Mouse (Mus musculus): Measurements from ENCODE around the gene Spesp1.

The Spesp1 gene

DNA sequence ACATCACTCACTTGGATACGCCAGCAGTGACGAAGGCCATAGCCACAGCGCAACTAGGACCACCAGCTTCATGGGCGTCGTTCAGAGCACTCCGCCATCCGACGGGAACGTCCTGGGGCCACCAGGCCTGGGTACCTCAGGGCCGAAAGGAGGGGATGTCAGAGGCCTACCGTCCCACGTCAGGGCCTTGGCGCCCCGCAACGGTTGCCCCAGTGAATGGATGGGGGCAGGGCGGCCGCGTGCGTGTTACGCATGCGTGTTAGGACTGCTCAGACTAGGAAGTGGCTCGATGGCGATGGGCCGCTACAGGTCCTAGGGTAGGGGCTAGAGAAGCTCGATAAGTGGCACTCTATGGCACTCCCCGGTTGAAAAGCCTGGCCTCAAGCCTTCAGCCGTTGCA, at the start of gene Spesp1:
Gene Spesp1 (minus strand): TSS at position 218 of the 400 bp plus-strand sequence.
- DNase-seq (ENCODE audit: low spot score), result peak; percentile 81

DNA sequence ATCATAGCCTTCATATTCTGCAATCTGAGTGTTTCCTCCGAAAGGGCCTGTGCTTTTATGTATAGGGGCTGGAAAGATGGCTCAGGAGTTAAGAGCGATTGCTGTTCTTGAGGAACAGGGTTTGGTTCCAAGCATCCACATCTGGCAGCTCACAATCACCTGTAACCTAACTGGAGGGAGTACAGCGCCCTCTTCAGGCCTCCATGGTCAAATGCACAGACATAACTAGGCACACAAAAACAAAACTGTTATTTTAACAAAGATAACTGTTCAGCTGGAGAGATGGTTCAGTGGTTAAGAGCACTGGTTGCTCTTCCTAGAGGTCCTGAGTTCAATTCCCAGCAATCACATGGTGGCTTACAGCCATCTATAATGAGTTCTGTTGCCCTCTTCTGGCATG, 44.0 kb upstream of the Spesp1 start:
- no peak for DNase-seq (ENCODE audit: low spot score)

DNA sequence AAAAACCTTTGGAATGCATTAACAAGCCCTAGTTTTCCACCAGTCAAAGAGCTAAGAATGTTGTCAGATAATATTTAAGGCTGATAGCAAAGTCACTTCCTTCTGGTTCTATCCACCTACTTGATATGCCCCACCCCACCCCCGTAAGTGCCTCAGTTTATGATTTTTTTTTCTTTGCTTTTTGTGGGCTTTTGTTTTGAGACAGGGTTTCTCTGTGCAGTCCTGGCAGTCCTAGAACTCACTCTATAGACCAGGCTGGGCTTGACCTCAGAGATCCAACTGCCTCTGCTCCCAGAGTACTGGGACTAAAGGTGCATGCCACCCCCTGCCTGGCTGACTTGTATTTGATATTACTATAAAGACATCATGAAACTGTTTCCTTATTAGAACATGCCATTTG, 41.8 kb upstream of the Spesp1 start:
- DNase-seq (ENCODE audit: low spot score), result no peak

DNA sequence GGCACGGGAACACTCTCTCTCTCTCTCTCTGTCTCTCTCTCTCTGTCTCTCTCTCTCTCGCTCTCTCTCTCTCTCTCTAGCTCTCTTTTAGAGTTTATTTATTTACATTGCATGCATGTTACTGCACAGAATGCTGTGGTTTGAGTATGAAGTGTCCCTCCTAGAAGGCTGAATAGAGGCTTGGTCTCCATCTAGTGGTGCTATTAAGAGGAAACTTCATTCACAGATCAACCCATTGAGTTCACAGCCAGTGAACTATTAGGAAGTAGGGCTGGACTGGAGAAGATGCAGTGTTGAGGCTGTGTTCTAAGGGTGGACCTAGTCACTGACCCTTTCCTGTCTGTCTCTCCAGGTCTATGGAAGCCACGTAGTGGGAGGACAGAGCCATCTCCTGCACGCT, 36.7 kb upstream of the Spesp1 start:
- DNase-seq (ENCODE audit: low spot score), result no peak

DNA sequence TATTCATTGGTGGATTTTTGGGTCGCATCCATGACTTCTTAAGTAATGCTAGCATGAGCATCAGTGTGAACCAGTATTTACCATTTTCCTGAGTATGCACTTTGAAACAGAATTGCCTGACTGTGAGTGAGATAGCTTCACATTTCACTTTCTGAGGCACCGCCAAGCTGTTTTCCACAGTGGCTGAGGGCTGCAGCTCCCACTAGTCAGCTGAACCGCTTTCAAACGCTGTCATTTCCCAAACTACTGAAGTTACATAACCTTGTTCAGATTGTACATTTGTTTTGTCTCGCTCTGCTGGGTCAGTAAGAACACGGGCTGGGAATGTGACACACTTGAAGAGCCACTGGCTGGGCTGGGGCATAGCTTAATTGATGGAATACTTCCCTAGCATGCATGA, 33.5 kb upstream of the Spesp1 start:
- DNase-seq (ENCODE audit: low spot score), result no peak

DNA sequence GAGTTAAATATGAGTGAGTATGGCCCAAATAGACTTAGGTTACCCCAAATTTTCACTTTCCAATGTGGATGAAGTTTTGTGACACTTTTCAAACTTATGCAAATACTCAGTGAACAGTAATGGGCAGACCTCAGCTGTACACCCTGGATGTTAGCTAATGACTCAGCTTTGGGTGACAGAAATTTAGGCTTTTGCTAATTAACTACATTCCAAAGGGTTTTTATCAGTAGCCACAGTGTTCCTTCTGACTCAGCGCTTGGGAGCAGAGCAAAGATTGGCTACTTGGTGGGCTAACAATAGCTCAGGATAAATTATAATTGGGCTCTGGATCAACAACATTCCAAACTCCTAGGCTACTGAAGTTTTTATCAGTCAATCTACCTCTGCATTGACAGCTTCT, 14.9 kb upstream of the Spesp1 start:
- no peak for DNase-seq (ENCODE audit: low spot score)

DNA sequence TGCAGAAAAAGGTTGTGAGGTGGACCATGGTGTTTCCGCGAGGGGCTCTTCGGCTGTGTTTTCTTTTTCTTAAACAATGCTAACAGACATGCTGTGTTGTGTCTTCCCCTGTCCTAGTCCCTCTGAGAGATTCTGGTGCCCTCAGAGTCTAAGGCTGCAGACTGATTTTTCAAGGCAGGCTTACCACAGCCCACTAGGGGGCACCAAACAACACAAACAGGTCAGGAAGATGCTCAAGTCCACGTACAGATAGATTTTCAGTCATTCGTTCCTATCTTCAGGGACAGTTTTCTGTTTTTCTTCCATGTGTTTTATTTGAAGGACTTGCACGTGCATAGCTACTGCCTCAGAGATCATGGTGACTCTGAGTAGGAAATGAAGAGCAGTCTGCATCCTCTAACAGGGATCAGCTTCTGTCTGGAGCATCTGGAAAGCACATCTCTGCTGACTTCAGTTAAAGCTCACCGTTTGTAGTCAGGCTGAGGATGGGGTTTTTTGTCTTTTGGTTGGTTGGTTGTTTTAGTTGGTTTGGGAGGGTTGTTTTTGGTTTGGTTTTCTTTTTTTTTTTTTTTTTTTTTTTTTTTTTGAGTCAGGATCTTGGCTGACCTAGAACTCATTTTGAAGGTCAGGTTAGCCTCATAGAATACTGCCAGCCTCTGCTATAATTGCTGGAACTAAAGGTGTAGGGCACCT, 13.1 kb upstream of the Spesp1 start:
- peak; percentile 65 for DNase-seq (ENCODE audit: low spot score)

DNA sequence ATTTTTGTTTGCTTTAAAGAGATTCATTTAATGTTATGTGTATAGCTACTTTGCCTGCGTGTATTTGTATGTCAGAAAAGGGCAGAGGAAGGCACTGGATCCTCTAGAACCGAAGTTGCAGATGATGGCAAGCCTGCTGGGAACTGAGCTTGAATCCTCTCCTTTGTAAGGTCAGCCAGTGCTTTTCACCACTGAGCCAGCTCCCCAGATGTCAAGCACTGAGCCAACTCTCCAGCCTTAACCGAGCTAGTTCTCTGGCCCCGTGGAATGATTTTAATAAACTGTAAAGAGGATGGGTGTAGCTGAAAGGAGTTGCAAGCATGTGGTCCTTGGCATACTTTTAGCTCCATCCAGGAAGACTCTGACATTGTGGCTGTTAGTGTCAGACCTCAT, 5.6 kb upstream of the Spesp1 start:
- no peak for DNase-seq (ENCODE audit: low spot score)

DNA sequence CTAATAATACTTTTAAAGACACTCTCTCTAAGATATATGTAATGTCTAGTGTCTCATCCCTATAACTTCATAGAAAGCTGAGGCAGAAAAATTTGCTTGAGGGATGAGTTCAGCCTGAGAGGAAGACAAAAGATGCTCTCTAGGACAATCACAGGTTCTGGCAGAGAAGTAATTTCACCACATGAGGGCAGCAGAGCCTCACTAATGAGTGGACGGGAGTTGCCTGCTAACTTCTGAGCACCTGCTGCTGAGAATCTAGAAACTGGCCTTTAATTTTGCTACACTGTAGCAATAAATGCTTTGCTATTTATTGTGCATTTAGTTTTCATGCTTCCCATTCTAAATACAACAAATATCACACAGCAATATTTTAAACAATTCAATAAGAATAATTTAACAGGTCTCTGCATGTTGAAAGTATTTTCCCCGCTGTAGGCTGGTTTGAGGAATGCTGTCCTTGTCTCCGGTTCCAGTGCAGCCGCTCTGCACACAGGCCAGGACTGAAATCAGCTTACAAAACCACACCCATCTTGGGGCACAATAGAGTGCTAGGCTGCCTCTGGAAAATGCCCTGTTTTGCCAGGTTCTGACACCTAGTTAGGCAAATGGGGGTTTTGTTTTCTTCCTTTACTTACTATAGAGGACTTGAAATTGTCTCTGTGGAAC, 5.1 kb upstream of the Spesp1 start:
- DNase-seq (ENCODE audit: low spot score), result peak; percentile 63

DNA sequence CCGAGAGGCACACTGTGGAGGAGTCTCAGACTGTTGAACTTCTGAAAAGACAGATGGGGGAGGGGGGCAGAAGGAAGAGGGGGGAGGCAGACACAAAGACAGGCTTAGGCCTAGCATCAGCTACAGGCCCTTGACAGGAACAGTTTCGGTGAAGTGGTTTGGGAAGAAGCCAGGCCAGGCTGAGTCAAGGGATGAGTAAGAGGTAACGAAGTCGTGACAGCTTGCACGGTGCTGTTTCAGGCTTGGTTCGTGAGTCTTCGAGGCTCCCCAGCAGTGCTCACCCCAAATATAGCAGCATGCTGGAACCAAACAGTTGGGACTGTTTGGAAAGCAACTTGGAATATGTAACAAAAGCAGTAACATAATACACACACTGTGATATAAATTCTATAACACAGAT, 2.3 kb upstream of the Spesp1 start:
- no peak for DNase-seq (ENCODE audit: low spot score)

DNA sequence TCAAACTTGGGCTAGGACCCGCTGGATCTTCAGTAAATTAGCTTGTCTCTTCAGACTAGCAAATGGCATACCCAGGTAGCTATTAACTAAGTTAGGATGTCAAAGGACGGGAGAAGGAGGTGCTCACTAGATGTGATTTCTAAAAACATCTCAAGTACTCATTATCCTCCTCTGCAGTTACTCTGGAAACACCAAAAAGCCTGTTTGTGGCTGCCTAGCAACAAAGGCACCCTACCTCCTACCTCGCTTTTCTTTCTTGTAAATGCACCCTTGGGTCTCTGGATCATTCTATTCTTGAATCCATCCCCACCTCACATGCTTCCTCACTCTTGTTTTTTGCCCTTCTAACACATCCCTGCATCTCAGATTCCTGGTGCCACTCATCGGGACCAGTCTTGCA, 5.1 kb downstream of the Spesp1 start:
- DNase-seq (ENCODE audit: low spot score), result no peak

DNA sequence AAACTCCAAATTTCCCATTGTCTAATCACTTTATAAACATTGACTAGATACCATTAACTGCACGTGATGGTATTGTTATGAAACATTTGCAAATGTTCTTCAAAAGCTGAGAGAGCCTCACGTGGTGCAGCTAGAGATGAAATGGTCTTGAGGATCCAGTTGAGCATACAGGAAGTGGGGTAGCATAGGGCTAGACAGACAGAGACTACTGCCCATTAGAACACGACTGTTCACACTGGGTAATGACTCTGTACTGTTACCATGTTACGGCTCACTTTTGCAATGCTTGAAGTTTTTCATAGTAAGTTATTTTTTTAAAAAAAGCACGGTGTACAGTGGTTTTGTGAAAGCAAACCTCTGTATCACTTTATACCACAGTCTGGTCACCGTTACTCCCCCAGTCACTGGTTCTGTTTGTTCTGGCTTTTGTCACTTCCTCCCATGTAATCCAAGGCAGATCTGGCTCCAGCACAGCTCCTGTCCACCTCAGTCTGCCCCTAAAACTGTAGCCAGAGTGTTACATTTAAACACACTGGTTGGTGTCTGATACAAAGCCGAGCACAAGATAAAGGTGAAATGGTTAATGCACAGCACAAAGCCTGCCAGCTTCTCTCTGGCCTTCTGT, 11.1 kb downstream of the Spesp1 start:
- no peak for DNase-seq (ENCODE audit: low spot score)

DNA sequence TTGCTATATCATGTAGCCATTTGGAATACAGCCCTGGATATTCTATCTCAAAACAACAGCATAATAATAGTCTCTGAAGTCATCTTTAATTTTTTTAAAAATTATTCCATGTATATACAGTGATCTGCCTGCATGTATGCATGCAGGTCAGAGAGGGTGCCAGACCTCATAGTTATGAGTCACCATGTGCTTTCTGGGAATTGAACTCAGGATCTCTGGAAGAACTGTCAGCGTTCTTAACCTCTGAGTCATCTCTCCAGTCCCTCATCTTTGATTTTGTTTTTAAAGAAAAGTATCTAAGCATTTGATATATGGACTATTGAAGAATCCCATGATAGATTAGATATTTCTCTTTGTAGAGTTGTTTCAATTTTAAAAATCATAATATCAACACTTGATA, 12.8 kb downstream of the Spesp1 start:
- DNase-seq (ENCODE audit: low spot score), result no peak

DNA sequence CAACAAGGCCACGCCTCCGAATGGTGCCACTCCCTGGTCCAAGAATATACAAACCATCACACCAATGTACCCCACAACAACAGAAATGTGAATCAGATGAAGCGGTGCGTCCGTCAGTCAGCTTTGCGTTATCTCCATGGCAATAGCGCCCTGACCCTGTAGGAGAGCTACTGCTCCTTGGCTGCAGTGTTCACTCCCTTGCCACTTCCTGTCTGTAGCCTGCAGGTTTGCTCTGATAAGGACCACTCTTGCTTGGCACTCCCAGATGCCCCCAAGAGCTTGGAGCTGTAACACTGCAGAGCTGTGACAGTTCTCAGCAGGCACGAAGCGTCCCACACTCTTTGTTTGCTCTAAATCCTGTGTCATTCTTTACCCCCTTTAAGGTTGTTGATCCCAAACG, 16.7 kb downstream of the Spesp1 start:
- no peak for DNase-seq (ENCODE audit: low spot score)

DNA sequence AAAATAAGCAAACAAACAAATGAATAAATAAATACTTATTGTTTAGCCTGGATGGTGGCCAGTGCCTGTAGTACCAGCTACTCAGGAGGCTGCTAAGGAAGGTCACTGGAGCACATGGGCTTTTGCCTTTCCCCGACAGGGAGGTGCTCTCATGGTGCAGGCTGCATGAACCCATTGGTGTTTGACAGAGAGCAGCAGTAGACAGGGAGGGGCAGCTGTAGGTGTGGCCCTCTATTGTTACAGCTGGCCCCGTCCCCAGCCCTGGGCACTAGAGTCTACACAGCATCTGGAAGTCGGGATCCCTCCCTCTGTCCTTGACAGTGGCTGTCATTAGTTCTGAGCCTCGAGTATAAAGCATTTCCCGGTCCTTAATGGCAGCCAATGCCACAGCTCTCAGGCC, 18.4 kb downstream of the Spesp1 start:
- no peak for DNase-seq (ENCODE audit: low spot score)

DNA sequence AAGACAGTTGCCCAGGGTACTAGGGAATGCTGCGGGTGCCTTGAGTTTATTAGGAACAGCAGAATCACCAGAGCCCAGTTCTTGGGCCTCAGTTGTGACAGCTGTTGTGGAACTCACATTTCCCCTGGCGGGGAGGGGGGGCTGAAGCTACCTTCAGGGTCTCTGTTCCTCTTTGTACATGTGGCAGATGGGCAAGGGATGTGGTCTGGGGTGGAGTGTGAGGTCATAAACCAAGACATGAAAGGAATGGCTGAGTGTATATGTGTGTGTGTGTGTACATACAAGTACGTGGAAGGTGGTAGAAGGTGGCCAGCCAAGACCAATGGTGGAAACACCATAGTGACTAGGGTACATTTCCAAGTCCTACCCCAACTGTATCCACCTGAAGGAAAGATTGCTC, 20.6 kb downstream of the Spesp1 start:
- DNase-seq (ENCODE audit: low spot score), result no peak

DNA sequence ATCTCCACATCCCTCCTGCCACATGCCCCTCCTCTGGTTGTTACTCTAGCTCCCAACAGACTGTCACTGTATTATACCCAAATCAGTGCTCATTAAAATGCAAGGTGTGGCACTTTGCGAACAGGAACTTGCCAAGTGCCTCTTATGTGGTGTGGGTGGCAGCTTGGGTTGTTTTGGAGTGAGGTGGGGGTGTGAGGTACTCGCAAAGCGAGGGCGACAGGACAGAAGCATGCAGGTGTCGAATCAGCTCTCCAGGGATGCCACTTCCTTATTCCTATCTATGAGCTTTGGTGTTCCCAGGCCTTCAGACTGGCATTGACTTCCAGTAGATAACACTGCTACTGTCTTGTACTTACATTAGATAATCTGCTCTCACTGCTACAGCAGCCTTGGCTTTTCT, 21.0 kb downstream of the Spesp1 start:
- DNase-seq (ENCODE audit: low spot score), result no peak

DNA sequence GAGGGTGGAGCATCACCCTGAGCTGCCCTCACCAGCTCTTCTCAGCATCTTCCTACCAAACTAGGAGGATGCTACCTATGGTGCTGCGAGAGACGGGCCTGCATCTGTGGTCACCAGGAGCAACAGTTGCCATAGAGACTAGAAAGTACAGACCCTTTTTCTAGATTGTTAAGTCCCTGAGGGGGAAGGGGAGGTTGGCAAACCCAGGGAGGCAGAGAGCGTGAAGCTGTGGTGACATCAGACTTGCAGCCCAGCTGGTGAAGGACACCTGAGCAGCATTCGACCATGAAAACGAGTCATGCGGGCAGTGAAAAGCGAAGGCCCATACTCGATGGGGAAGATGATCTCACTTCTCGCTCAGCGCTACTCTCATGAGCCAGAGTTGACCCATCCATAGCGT, 24.0 kb downstream of the Spesp1 start:
- no peak for DNase-seq (ENCODE audit: low spot score)

DNA sequence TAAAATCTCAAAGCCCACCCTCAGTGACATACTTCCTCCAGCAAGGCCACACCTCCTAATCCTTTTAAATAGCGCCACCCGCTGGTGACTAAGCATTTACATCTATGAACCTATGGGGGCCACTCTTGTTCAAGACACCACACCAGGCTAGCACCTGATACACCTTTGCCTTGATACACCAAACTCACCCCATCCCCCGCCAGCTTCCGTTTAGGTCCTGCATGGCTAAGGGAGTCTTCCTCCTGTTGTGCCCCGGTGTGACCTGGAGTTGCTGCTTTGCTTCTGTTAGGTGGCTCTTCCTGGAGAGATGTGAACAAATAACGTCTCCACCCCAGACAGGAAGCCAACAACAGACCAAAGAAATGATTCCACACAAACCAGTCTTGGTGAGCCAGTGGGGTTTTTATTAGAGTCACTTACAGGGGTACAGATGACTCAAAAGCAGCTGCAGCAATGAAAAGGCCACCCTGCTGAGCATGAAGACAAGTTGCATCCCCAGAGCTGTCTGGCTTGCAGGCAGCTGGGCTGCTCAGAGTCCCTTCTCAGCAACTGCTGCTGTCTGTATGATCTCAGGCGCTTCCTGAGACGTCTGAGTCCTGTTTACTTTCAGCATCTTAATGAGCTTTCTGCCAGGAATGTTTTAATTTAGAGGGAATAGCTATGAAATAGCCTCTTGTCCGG, 26.0 kb downstream of the Spesp1 start:
- no peak for DNase-seq (ENCODE audit: low spot score)

DNA sequence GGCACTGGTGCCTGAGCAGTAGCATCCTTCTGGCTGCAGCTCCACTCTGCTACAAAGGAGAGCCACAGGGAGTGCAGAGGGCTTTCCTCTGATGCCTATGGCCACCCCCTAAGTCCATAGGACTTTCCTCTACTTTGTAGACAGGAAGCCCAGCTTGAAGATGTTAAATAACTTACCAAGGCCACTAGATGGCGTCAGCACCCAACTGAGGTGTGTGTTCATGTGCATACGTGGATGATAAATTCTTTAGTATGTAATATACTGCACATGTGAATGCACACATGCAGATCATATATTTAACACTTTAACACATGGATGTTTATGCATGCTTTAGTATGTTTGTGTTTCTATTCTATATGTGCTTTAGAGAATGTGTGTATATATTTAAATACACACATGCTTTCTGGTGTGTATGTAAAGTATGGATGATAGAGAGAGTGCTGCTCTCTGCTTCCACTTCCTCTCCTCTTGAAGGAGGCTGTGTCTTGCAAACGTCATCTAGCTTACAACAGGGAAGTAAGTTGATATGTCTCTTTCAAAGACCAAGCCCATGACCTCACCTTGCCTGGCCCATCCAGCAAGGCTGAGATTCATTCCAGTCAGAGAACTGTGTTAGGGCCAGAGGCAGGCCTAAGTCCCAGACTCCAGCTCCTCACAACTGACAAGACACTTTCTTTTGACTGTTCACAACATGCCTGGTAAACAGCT, 28.1 kb downstream of the Spesp1 start:
- no peak for DNase-seq (ENCODE audit: low spot score)

DNA sequence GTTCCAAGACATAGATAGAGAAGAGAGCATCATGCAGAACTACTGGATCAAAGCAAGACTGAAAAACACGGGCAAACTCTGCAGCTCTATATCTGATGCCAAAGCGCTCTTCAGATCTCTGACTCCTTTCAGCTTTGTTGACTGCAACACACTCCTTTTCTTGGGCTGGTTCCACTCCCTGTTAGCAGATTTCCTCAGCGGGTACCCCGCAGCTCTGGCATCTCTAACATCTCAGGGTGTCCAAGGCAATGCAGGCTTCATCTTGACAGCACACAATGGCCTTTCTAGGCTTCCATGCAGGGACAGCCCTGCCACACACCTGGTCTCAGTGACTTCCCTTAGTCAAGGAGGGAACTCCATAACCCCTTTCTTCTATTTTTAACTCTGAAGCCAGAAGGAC, 31.7 kb downstream of the Spesp1 start:
- no peak for DNase-seq (ENCODE audit: low spot score)

DNA sequence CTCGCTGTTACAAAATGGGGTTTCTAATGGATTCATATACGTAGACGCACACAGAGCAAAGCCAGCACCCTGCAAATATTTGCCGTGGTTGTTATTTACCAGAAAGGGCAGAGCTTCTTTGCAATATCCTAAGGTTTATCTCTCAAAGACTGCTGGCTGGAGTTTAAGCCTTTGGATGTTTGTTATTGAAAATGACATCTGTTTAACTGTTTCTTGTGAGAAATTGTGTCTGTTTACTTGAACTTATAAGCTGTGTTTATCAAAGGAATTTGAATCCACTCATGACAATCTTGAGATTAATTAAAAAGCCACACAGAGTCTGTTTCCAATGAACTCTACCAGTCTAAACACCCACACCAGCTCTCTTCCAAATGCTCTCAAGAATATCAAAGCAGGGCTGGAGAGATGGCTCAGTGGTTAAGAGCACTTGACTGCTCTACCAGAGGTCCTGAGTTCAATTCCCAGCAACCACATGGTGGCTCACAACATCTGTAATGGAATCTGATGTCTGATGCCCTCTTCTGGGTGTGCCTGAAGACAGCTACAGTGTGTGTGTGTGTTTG, 35.5 kb downstream of the Spesp1 start:
- no peak for DNase-seq (ENCODE audit: low spot score)
